Mouse (Mus musculus) ES-Bruce4 (cell line): ENCODE data around the gene Gatad2b.

ENCODE experiments used
- EP300 ChIP-seq: IDR thresholded peaks from 2 replicates; pipeline ENCODE4 v1.6.1; 2011; ENCODE audit warnings: low read depth, low read length; ENCODE audit not compliant: insufficient read depth
- POLR2A ChIP-seq: IDR thresholded peaks from one replicate; pipeline ENCODE4 v1.8.1; 2011; ENCODE audit warnings: low read length; ENCODE audit not compliant: insufficient read depth

GRCm38 (mm10) chr3:90250791-90251190 is 42.2 kb upstream of the Gatad2b start:
- TF ChIP-seq EP300: no peak
- no peak for TF ChIP-seq POLR2A
